Mouse (Mus musculus): Measurements from ENCODE around the gene Pigk. TPM values are rescaled to one million over a fixed set of nuclear protein-coding genes. Genes with fewer than 3 reads are reported as not detected.

The Pigk gene
- polyA plus RNA-seq, 1 experiment, result 34.4 TPM

- WGBS, result 79% methylated on average over 15 of the region's 15 CpGs
- no peaks in the 10 kb centered on the region for H3K4me1 ChIP-seq (ENCODE audit: control insufficient read depth, insufficient read depth, low read length)
- DNase-seq, result no peak
- TF ChIP-seq POLR2A (IDR thresholded peaks at IDR 0.05; ENCODE audit: borderline replicate concordance, insufficient read depth, low read length) (no peak), CTCF (IDR thresholded peaks at IDR 0.05; ENCODE audit: borderline replicate concordance, insufficient read depth, low read depth, low read length) (no peak)
- H3K27me3 ChIP-seq (ENCODE audit: control insufficient read depth, insufficient read depth, low read length), result no peaks in the 10 kb centered on the region
- no peak overlapping the region for H3K4me3 ChIP-seq (replicated peaks; ENCODE audit: insufficient read depth, low read depth, low read length)
- H3K27ac ChIP-seq (ENCODE audit: insufficient read depth, low read length), result no peak overlapping the region
These were observed 209.6 kb downstream of the Pigk start for GRCm38 (mm10) chr3:152923530-152923929.

DNA sequence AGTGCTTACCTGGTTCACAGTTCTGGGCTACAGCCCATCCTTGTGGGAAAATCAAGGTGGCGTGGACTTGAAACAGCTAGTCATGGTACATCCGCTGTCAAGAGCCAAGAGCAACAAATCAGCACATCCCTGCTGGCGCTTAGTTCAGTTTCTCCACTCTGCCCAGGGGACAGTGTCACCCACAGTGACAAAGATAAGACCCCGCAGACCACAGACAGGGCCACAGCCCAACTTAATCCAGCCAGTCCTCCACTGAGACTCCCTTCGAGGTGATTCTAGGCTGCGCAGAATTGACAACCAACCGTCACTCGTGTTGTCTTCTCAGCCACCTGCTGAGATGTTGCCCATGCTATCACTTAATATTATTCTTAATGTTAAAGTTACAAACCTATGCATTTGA is 211.5 kb downstream of the Pigk start:
- TF ChIP-seq CTCF (IDR thresholded peaks at IDR 0.05; ENCODE audit: borderline replicate concordance, insufficient read depth, low read depth, low read length) (no peak), POLR2A (IDR thresholded peaks at IDR 0.05; ENCODE audit: borderline replicate concordance, insufficient read depth, low read length) (no peak)
- 87% methylated on average over 8 of the region's 8 CpGs for WGBS
- Histone ChIP-seq H3K27ac (ENCODE audit: insufficient read depth, low read length) (no peak overlapping the region), H3K4me3 (replicated peaks; ENCODE audit: insufficient read depth, low read depth, low read length) (no peak overlapping the region), H3K4me1 (ENCODE audit: control insufficient read depth, insufficient read depth, low read length) (no peaks in the 10 kb centered on the region), H3K27me3 (ENCODE audit: control insufficient read depth, insufficient read depth, low read length) (no peaks in the 10 kb centered on the region)
- no peak for DNase-seq

DNA sequence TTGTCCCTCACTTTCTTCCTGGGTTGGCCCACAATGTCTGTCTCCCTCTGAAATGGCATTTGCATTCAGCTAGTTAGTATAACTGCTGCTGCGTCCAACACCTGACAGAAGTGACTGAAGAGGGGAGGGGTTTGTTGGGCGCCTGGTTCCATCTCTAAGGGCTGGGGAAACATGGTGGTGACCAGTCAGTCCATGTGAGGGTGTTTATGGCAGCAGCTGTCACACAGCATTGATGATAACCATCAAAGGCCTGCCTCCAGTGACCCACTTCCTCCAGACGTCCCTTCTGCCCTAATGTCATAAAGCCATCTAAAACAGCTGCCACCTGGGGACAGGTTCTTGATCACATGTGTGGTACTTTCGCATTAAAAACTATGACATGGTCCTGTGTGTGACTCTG is 212.3 kb downstream of the Pigk start:
- H3K27me3 ChIP-seq (ENCODE audit: control insufficient read depth, insufficient read depth, low read length), result no peaks in the 10 kb centered on the region
- no peak overlapping the region for H3K27ac ChIP-seq (ENCODE audit: insufficient read depth, low read length)
- TF ChIP-seq POLR2A (IDR thresholded peaks at IDR 0.05; ENCODE audit: borderline replicate concordance, insufficient read depth, low read length) (no peak), CTCF (IDR thresholded peaks at IDR 0.05; ENCODE audit: borderline replicate concordance, insufficient read depth, low read depth, low read length) (no peak)
- 77% methylated on average over 4 of the region's 4 CpGs for WGBS
- no peaks in the 10 kb centered on the region for H3K4me1 ChIP-seq (ENCODE audit: control insufficient read depth, insufficient read depth, low read length)
- no peak overlapping the region for H3K4me3 ChIP-seq (replicated peaks; ENCODE audit: insufficient read depth, low read depth, low read length)
- no peak for DNase-seq

DNA sequence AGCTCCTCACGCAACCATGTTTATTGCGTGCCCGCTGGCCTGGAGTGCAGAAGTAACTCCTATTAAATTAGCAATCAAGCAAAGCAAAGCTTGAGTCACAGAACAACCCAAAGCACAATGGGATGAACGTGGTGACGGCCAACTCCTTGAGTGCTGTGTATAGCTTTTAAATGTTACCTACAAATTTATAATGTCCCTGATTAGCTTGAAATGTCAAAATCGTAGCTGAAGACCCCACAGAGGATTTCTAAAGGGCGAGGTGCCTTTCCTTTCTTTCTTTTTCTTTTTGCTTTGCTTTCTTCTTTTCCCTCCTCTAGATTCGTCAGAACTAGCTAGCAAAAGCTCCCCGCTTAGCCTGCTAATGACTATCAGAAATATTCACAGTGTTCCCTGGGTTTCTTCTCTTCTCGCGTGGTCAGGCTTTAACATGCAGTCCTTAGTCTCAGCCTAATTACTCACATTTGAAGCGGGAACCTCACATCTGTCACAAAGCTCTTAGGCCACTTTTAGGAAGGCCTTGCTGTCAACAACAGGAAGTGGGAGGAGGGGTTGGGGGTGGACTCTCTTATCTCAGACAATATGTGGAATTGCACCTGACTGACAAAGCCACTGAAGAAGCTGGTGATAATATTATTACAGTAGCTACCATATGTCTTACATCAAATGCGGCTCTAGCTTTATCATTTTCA is 214.5 kb downstream of the Pigk start:
- no peak for TF ChIP-seq CTCF (IDR thresholded peaks at IDR 0.05; ENCODE audit: borderline replicate concordance, insufficient read depth, low read depth, low read length)
- no peak for TF ChIP-seq POLR2A (IDR thresholded peaks at IDR 0.05; ENCODE audit: borderline replicate concordance, insufficient read depth, low read length)
- 83% methylated on average over 13 of the region's 13 CpGs for WGBS
- H3K4me1 ChIP-seq (ENCODE audit: control insufficient read depth, insufficient read depth, low read length), result no peaks in the 10 kb centered on the region

GRCm38 (mm10) chr3:152929256-152929787 is 215.4 kb downstream of the Pigk start:
- WGBS, result 85% methylated on average over 10 of the region's 10 CpGs
- H3K4me3 ChIP-seq (replicated peaks; ENCODE audit: insufficient read depth, low read depth, low read length), result no peak overlapping the region
- H3K4me1 ChIP-seq (ENCODE audit: control insufficient read depth, insufficient read depth, low read length), result no peaks in the 10 kb centered on the region
- H3K27me3 ChIP-seq (ENCODE audit: control insufficient read depth, insufficient read depth, low read length), result no peaks in the 10 kb centered on the region
- DNase-seq, result no peak
- no peak for TF ChIP-seq CTCF (IDR thresholded peaks at IDR 0.05; ENCODE audit: borderline replicate concordance, insufficient read depth, low read depth, low read length)
- TF ChIP-seq POLR2A (IDR thresholded peaks at IDR 0.05; ENCODE audit: borderline replicate concordance, insufficient read depth, low read length), result no peak
- no peak overlapping the region for H3K27ac ChIP-seq (ENCODE audit: insufficient read depth, low read length)

More for the DNA sequence above, 214.5 kb downstream of the Pigk start:
- no peak overlapping the region for H3K4me3 ChIP-seq (replicated peaks; ENCODE audit: insufficient read depth, low read depth, low read length)
- DNase-seq, result no peak
- no peak overlapping the region for H3K27ac ChIP-seq (ENCODE audit: insufficient read depth, low read length)
- no peaks in the 10 kb centered on the region for H3K27me3 ChIP-seq (ENCODE audit: control insufficient read depth, insufficient read depth, low read length)

DNA sequence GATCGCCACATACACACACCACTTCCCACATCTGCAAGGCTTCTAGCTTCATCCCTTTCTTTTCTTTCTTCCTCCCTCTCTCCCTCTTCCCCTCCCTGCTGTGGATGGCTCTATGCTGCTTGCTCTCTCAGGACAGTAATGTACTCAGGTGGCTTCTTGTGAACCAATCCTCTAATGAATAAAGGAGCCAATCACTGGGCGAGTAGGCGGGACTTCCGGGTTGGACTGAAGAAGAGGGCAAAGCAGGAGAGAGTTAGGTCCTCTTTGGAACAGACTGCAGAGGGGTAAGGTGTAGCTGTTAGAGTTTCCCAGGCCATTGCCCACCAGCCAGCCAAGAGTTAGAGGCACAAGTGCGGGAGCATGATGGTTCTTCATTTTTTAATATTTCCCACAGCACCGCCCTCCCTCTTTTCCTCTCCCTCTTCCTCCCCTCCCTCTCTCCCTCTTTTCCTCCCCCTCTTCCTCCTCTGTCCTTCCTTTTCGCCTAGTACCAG is 215.9 kb downstream of the Pigk start:
- no peak overlapping the region for H3K27ac ChIP-seq (ENCODE audit: insufficient read depth, low read length)
- H3K4me3 ChIP-seq (replicated peaks; ENCODE audit: insufficient read depth, low read depth, low read length), result no peak overlapping the region
- H3K4me1 ChIP-seq (ENCODE audit: control insufficient read depth, insufficient read depth, low read length), result no peaks in the 10 kb centered on the region
- no peaks in the 10 kb centered on the region for H3K27me3 ChIP-seq (ENCODE audit: control insufficient read depth, insufficient read depth, low read length)
- 87% methylated on average over 7 of the region's 7 CpGs for WGBS
- no peak for DNase-seq
- no peak for TF ChIP-seq POLR2A (IDR thresholded peaks at IDR 0.05; ENCODE audit: borderline replicate concordance, insufficient read depth, low read length)
- no peak for TF ChIP-seq CTCF (IDR thresholded peaks at IDR 0.05; ENCODE audit: borderline replicate concordance, insufficient read depth, low read depth, low read length)

GRCm38 (mm10) chr3:152931354-152931753 is 217.5 kb downstream of the Pigk start:
- H3K4me1 ChIP-seq (ENCODE audit: control insufficient read depth, insufficient read depth, low read length), result no peaks in the 10 kb centered on the region
- no peak overlapping the region for H3K27ac ChIP-seq (ENCODE audit: insufficient read depth, low read length)
- no peak for DNase-seq
- 93% methylated on average over 3 of the region's 3 CpGs for WGBS
- no peak for TF ChIP-seq POLR2A (IDR thresholded peaks at IDR 0.05; ENCODE audit: borderline replicate concordance, insufficient read depth, low read length)
- TF ChIP-seq CTCF (IDR thresholded peaks at IDR 0.05; ENCODE audit: borderline replicate concordance, insufficient read depth, low read depth, low read length), result no peak
- no peak overlapping the region for H3K4me3 ChIP-seq (replicated peaks; ENCODE audit: insufficient read depth, low read depth, low read length)
- no peaks in the 10 kb centered on the region for H3K27me3 ChIP-seq (ENCODE audit: control insufficient read depth, insufficient read depth, low read length)

- WGBS, result 79% methylated on average over 4 of the region's 4 CpGs
- no peak for TF ChIP-seq CTCF (IDR thresholded peaks at IDR 0.05; ENCODE audit: borderline replicate concordance, insufficient read depth, low read depth, low read length)
- no peak for TF ChIP-seq POLR2A (IDR thresholded peaks at IDR 0.05; ENCODE audit: borderline replicate concordance, insufficient read depth, low read length)
- H3K4me1 ChIP-seq (ENCODE audit: control insufficient read depth, insufficient read depth, low read length), result no peaks in the 10 kb centered on the region
- no peak overlapping the region for H3K27ac ChIP-seq (ENCODE audit: insufficient read depth, low read length)
- DNase-seq, result no peak
- no peak overlapping the region for H3K4me3 ChIP-seq (replicated peaks; ENCODE audit: insufficient read depth, low read depth, low read length)
- no peaks in the 10 kb centered on the region for H3K27me3 ChIP-seq (ENCODE audit: control insufficient read depth, insufficient read depth, low read length)
These were observed 218.2 kb downstream of the Pigk start for GRCm38 (mm10) chr3:152932096-152932495.

All from cerebellum, adult 2 months (tissue).